Mouse (Mus musculus): ENCODE measurements around the gene Stub1.

DNA sequence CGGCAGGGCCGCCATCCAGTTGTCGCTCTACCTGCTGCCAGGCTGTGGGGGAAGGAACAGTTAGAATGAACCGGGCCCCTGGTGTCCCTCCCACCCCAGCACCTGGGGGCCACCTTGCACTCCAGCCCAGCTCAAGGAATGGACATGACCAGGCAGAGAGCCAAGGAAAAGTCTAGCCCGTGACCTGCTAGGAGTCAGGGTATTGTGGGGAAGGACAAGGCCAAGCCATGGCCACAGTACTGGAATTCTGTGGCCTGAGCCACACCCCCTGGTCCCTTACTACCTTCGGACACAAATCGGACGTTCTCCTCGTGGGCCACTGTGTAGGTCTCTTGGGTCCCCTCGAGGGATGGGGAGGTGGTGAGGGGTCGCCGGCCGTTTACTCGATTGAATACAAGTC, 31.1 kb upstream of the Stub1 start:
- TF ChIP-seq CTCF (IDR thresholded peaks at IDR 0.05; ENCODE audit: borderline replicate concordance, control insufficient read depth, extremely low read depth, insufficient read depth, low read length, poor library complexity) (no peak), POLR2A (IDR thresholded peaks at IDR 0.05; ENCODE audit: control insufficient read depth, extremely low read depth, insufficient read depth, low read length, poor library complexity) (no peak)

All from thymus, adult 2 months (tissue).